Mouse (Mus musculus): ENCODE results near the gene Pkd2l1. TPM values are rescaled to one million over a fixed set of nuclear protein-coding genes. Genes with fewer than 3 reads are reported as not detected.

Gene Pkd2l1
- polyA plus RNA-seq (2015; fragmentation: Nextera tagmentation; extraction: Ambion mirVana): not detected in 2 replicates

DNA sequence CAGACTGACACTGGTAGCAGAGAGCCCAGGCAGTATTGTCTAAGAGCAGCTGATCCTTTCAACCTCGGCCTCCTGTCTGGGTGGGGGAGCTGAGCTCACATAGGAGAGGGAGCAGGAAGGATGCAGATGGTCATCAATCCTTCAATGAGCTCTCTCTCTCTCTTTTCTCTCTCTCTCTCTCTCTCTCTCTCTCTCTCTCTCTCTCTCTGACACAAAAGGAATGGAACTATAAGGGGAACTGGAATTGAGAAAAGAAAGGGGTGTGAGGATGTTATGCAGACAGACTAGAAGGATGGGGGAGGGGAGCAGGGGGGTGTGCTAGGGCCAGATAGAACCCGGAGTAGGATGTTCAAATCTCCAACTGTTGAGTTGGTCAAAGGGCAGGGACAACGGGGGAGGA lies at the start of gene Pkd2l1:
Gene Pkd2l1 (minus strand): TSS at position 101 of the 400 bp plus-strand sequence.
- H3K27ac ChIP-seq (ENCODE audit: low read length): no peak within 1 kb of the TSS
- H3K36me3 ChIP-seq (ENCODE audit: control insufficient read depth, insufficient read depth, low read length): no peaks in the 10 kb centered on the region
- H3K27me3 ChIP-seq (ENCODE audit: control insufficient read depth, insufficient read depth, low read length): no peaks in the 10 kb centered on the region
- H3K4me3 ChIP-seq (replicated peaks; ENCODE audit: low read length): no peak within 1 kb of the TSS
- H3K9me3 ChIP-seq (replicated peaks; ENCODE audit: control insufficient read depth, low read length): no peaks in the 10 kb centered on the region
- H3K4me2 ChIP-seq (ENCODE audit: low read depth, low read length): no peak within 1 kb of the TSS
- no peaks in the 10 kb centered on the region for H3K4me1 ChIP-seq (ENCODE audit: control insufficient read depth, insufficient read depth, low read length)
- ATAC-seq (ENCODE audit: insufficient read depth, low FRiP score): no peak
- 38% methylated on average over 3 of the region's 3 CpGs for WGBS
- no peak within 1 kb of the TSS for H3K9ac ChIP-seq (ENCODE audit: low read length)

DNA sequence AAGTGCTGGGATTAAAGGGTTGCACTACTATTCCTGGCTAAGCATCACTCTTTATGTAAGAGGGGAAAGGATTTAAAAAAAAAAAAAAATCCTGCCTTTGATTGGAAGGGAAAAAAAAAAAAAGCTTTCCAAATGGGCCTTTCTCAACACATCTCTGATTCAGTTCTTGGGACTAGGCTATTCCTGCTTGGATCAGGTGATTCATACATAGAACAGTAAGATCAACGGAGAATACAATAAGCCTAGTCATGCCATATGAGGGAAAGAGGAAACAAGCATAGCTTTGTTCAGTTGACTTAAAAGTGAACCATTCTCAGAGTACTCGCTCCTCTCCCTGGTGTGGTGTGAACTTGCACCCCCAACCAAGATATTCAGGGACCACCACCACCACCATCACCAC lies 46.7 kb upstream of the Pkd2l1 start:
- H3K4me3 ChIP-seq (replicated peaks; ENCODE audit: low read length): no peak overlapping the region
- H3K27me3 ChIP-seq (ENCODE audit: control insufficient read depth, insufficient read depth, low read length): no peaks in the 10 kb centered on the region
- no peaks in the 10 kb centered on the region for H3K4me1 ChIP-seq (ENCODE audit: control insufficient read depth, insufficient read depth, low read length)
- H3K9me3 ChIP-seq (replicated peaks; ENCODE audit: control insufficient read depth, low read length): no peaks in the 10 kb centered on the region
- no peak overlapping the region for H3K9ac ChIP-seq (ENCODE audit: low read length)
- WGBS: 58% methylated on average over 2 of the region's 2 CpGs
- H3K4me2 ChIP-seq (ENCODE audit: low read depth, low read length): no peak overlapping the region
- no peaks in the 10 kb centered on the region for H3K36me3 ChIP-seq (ENCODE audit: control insufficient read depth, insufficient read depth, low read length)
- ATAC-seq (ENCODE audit: insufficient read depth, low FRiP score): no peak
- H3K27ac ChIP-seq (ENCODE audit: low read length): no peak overlapping the region

DNA sequence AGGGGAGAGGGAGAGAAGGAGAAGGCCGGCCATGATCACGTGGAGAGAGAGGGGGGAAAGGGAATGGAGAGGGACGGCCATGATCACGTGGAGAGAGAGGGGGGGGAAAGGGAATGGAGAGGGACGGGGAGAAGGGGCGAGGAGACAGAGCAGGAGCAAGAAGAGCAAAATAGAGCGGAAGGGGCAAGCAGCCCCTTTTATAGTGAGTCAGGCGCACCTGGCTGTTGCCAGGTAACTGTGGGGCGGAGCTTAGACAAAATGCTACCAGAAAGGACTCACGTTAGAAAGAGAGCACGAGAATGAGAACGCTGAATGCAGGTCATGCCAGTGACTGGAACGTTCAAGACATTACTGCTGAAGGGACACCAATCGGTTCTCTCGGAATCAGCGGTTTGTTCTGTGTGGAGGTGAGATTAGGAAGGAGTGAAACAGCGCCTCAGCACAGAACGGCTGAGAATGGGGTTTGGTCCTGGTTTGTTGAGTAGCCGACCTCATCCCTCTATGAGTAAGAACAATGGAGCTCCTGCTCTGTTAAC lies 45.3 kb upstream of the Pkd2l1 start:
- Histone ChIP-seq H3K27ac (ENCODE audit: low read length) (no peak overlapping the region), H3K4me3 (replicated peaks; ENCODE audit: low read length) (peak overlapping the region; percentile 24; the same call in 1 of the 2 replicates), H3K27me3 (ENCODE audit: control insufficient read depth, insufficient read depth, low read length) (no peaks in the 10 kb centered on the region), H3K4me2 (ENCODE audit: low read depth, low read length) (peak overlapping the region; percentile 47), H3K4me1 (ENCODE audit: control insufficient read depth, insufficient read depth, low read length) (no peaks in the 10 kb centered on the region), H3K36me3 (ENCODE audit: control insufficient read depth, insufficient read depth, low read length) (no peaks in the 10 kb centered on the region), H3K9me3 (replicated peaks; ENCODE audit: control insufficient read depth, low read length) (no peaks in the 10 kb centered on the region), H3K9ac (ENCODE audit: low read length) (peak overlapping the region; percentile 7; the same call in 1 of the 2 replicates)
- no peak for ATAC-seq (ENCODE audit: insufficient read depth, low FRiP score)
- WGBS: 11% methylated on average over 19 of the region's 19 CpGs

DNA sequence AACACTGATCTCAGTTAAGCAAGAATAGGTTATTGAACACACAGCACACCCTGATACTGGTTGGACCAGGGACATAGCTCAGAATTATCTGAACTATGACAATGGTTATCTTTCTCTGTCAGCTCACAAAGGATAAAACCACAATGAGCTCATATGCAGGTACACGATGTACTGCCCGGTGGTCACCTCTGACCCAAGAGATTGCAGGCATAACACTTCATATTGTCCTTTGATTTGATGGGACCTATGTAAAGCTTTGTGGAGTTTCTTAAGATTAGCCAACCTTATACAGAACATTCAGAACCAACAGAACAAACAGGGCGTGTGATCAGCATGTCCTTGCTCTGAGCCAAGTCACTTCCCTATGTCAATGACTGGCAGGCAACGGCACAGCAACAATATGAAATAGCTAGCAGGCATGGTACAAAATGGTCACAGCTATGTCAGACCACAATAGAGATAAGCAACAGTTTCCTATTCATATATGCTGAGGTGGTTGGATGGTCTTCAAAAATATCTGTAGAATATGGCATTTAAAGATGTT lies 39.4 kb upstream of the Pkd2l1 start:
- H3K36me3 ChIP-seq (ENCODE audit: control insufficient read depth, insufficient read depth, low read length): no peaks in the 10 kb centered on the region
- no peak overlapping the region for H3K4me2 ChIP-seq (ENCODE audit: low read depth, low read length)
- H3K27ac ChIP-seq (ENCODE audit: low read length): no peak overlapping the region
- no peak overlapping the region for H3K9ac ChIP-seq (ENCODE audit: low read length)
- H3K9me3 ChIP-seq (replicated peaks; ENCODE audit: control insufficient read depth, low read length): no peaks in the 10 kb centered on the region
- no peak for ATAC-seq (ENCODE audit: insufficient read depth, low FRiP score)
- 78% methylated on average over 4 of the region's 4 CpGs for WGBS
- no peaks in the 10 kb centered on the region for H3K27me3 ChIP-seq (ENCODE audit: control insufficient read depth, insufficient read depth, low read length)
- H3K4me1 ChIP-seq (ENCODE audit: control insufficient read depth, insufficient read depth, low read length): no peaks in the 10 kb centered on the region
- H3K4me3 ChIP-seq (replicated peaks; ENCODE audit: low read length): no peak overlapping the region

DNA sequence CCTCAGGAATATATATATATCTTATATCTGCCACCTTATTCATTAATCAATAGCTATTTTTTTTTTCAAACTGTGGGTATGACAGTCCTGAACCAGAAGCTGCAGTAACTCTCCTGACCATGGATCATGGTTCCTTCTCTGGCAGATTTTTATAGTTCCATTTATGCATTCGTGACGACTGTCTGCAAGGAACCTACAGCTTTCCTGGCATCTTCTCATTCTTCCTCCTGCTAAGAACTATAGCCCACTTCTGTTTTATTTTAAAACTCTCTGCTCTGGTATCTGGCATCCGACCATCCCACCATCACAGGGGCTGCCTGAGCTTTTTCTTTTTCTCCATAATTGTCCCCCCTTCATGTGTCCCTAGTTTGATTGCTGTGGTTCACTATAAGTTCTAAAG lies 38.0 kb upstream of the Pkd2l1 start:
- Histone ChIP-seq H3K4me3 (replicated peaks; ENCODE audit: low read length) (no peak overlapping the region), H3K9ac (ENCODE audit: low read length) (no peak overlapping the region), H3K27me3 (ENCODE audit: control insufficient read depth, insufficient read depth, low read length) (no peaks in the 10 kb centered on the region), H3K4me2 (ENCODE audit: low read depth, low read length) (no peak overlapping the region), H3K27ac (ENCODE audit: low read length) (no peak overlapping the region), H3K4me1 (ENCODE audit: control insufficient read depth, insufficient read depth, low read length) (no peaks in the 10 kb centered on the region), H3K36me3 (ENCODE audit: control insufficient read depth, insufficient read depth, low read length) (no peaks in the 10 kb centered on the region), H3K9me3 (replicated peaks; ENCODE audit: control insufficient read depth, low read length) (no peaks in the 10 kb centered on the region)
- ATAC-seq (ENCODE audit: insufficient read depth, low FRiP score): no peak
- WGBS: 75% methylated on average over 3 of the region's 3 CpGs

DNA sequence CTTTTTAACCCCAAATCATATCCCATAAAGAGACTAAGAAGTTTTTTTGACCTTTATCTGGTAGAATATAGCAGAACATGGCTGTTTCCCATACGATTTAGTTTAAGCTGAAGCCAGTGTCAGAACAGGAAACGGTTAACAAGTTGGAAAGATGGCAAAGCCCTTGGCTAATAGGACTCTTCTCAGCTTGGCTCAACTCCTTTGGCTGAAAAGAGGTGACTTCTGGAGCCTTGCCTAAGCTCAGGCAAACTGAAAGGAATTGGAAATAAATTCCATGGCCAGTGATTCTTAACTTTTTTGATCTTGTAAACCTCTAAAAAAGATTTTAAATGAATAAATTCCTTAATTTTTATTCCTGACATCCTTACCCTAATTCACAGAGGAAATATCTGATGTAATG lies 37.5 kb upstream of the Pkd2l1 start:
- Histone ChIP-seq H3K9me3 (replicated peaks; ENCODE audit: control insufficient read depth, low read length) (no peaks in the 10 kb centered on the region), H3K9ac (ENCODE audit: low read length) (no peak overlapping the region), H3K27ac (ENCODE audit: low read length) (no peak overlapping the region), H3K27me3 (ENCODE audit: control insufficient read depth, insufficient read depth, low read length) (no peaks in the 10 kb centered on the region), H3K4me3 (replicated peaks; ENCODE audit: low read length) (no peak overlapping the region), H3K4me1 (ENCODE audit: control insufficient read depth, insufficient read depth, low read length) (no peaks in the 10 kb centered on the region), H3K4me2 (ENCODE audit: low read depth, low read length) (no peak overlapping the region), H3K36me3 (ENCODE audit: control insufficient read depth, insufficient read depth, low read length) (no peaks in the 10 kb centered on the region)
- WGBS: 62% methylated on average over 2 of the region's 2 CpGs
- no peak for ATAC-seq (ENCODE audit: insufficient read depth, low FRiP score)

DNA sequence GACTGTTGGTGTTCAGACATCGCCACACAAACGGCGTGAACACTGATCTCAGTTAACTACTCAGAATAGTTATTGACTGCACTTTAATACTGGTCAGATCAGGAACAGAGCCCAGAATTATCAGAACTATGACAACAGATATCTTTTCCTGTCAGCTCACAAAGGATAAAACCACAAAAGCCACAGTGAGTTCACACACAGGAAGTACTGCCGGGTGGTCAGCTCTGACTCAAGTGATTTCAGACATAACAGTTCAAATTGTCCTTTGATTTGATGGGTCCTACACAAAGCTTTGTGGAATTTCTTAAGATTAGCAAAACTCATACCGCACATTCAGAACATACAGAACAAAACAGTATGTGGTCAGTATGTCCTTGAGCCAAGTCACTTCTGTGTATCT lies 33.5 kb upstream of the Pkd2l1 start:
- Histone ChIP-seq H3K4me1 (ENCODE audit: control insufficient read depth, insufficient read depth, low read length) (no peaks in the 10 kb centered on the region), H3K4me3 (replicated peaks; ENCODE audit: low read length) (no peak overlapping the region), H3K9ac (ENCODE audit: low read length) (no peak overlapping the region), H3K27ac (ENCODE audit: low read length) (no peak overlapping the region), H3K4me2 (ENCODE audit: low read depth, low read length) (no peak overlapping the region), H3K36me3 (ENCODE audit: control insufficient read depth, insufficient read depth, low read length) (no peaks in the 10 kb centered on the region), H3K9me3 (replicated peaks; ENCODE audit: control insufficient read depth, low read length) (no peaks in the 10 kb centered on the region), H3K27me3 (ENCODE audit: control insufficient read depth, insufficient read depth, low read length) (no peaks in the 10 kb centered on the region)
- 80% methylated on average over 5 of the region's 5 CpGs for WGBS
- ATAC-seq (ENCODE audit: insufficient read depth, low FRiP score): no peak

DNA sequence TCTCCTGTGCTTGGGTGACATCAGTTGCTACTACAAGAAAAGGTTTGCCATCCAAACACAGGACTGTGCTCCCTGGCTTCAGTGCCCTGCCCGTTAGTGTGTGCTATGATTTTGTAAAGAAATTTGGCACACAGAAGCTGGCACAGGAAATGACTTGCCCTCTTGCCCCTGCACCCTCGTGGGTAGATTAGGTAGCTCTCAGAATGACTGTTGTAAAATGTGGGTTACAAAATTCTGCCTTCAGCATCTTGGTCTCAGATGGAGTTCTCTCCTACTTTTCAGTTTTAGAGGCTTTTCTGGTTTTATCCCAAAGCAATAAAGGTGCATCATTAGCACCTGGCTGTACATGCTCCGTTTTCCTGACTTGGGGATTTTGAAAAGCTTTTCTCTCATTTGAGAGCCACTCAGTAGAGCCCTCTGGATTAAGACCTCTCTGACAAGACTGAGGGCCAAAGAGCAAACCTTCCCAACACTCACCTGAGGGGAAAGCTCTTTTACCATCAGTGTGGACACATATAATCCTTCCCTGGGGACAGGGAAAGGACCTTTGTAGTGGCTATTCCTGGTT lies 25.8 kb upstream of the Pkd2l1 start:
- ATAC-seq (ENCODE audit: insufficient read depth, low FRiP score): no peak
- Histone ChIP-seq H3K9ac (ENCODE audit: low read length) (no peak overlapping the region), H3K27me3 (ENCODE audit: control insufficient read depth, insufficient read depth, low read length) (no peaks in the 10 kb centered on the region), H3K4me1 (ENCODE audit: control insufficient read depth, insufficient read depth, low read length) (no peaks in the 10 kb centered on the region), H3K36me3 (ENCODE audit: control insufficient read depth, insufficient read depth, low read length) (no peaks in the 10 kb centered on the region), H3K4me3 (replicated peaks; ENCODE audit: low read length) (no peak overlapping the region), H3K4me2 (ENCODE audit: low read depth, low read length) (no peak overlapping the region), H3K9me3 (replicated peaks; ENCODE audit: control insufficient read depth, low read length) (no peaks in the 10 kb centered on the region), H3K27ac (ENCODE audit: low read length) (no peak overlapping the region)
- WGBS: 60% methylated on average over 3 of the region's 3 CpGs

DNA sequence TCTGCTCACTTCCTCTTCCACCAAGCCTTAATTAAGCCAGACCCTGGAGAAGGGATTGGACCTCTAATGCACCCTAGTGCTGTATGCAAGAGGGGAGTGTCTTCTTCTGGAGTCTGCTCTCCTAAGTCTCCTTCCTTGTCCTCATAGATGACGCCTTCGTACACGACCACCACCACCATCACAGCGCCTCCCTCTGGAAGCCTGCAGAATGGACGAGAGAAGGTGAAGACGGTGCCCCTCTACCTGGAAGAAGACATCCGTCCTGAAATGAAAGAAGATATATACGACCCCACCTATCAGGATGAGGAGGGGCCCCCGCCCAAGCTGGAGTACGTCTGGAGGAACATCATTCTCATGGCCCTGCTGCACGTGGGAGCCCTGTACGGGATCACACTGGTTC lies 23.0 kb upstream of the Pkd2l1 start:
- no peak for ATAC-seq (ENCODE audit: insufficient read depth, low FRiP score)
- no peaks in the 10 kb centered on the region for H3K9me3 ChIP-seq (replicated peaks; ENCODE audit: control insufficient read depth, low read length)
- no peak overlapping the region for H3K9ac ChIP-seq (ENCODE audit: low read length)
- no peak overlapping the region for H3K27ac ChIP-seq (ENCODE audit: low read length)
- H3K27me3 ChIP-seq (ENCODE audit: control insufficient read depth, insufficient read depth, low read length): no peaks in the 10 kb centered on the region
- H3K4me2 ChIP-seq (ENCODE audit: low read depth, low read length): no peak overlapping the region
- no peaks in the 10 kb centered on the region for H3K4me1 ChIP-seq (ENCODE audit: control insufficient read depth, insufficient read depth, low read length)
- no peak overlapping the region for H3K4me3 ChIP-seq (replicated peaks; ENCODE audit: low read length)
- no peaks in the 10 kb centered on the region for H3K36me3 ChIP-seq (ENCODE audit: control insufficient read depth, insufficient read depth, low read length)
- 63% methylated on average over 12 of the region's 12 CpGs for WGBS

Data from stomach, embryonic 16.5 days (tissue).